Mouse (Mus musculus) liver, postnatal 0 days (tissue): ENCODE results near the gene Myof.

Experiments used
- CTCF ChIP-seq: sonication (generic); IDR thresholded peaks from 2 replicates; pipeline ENCODE4 v1.5.1; 2016; ENCODE audit warnings: antibody characterized with exemption, low read depth
- EP300 ChIP-seq: IDR thresholded peaks from 2 replicates; pipeline ENCODE4 v1.6.1; 2016; ENCODE audit warnings: antibody characterized with exemption, low read depth, mild to moderate bottlenecking

- TF ChIP-seq EP300 (no peak), CTCF (no peak)
Measured at GRCm38 (mm10) chr19:37912501-37912900, 130.9 kb downstream of the Myof start.
